Mouse (Mus musculus) liver (tissue): ENCODE data around the gene Kctd8.
A peak's percentile ranks its signal among the peaks of the same experiment; 100 is the strongest.
"Not testable (repeated sequence)": the region's sequence is repeated elsewhere in the genome, so short reads cannot be mapped to it uniquely, and the experiment has no call there.

ENCODE experiments used
- DNase-seq: peaks from one replicate; pipeline ENCODE4 v3.0.0-alpha.2; 2020; ENCODE audit warnings: mixed read lengths

Gene Kctd8

GRCm38 (mm10) chr5:69340919-69341801, at the start of gene Kctd8:
Kctd8 (minus strand) TSS chr5:69341679.
- peak; percentile 39 for DNase-seq

- DNase-seq, result no peak
Measured at GRCm38 (mm10) chr5:69379072-69379471, 37.6 kb upstream of the Kctd8 start.

GRCm38 (mm10) chr5:69350596-69350995, 9.1 kb upstream of the Kctd8 start:
- DNase-seq, result no peak

- DNase-seq, result no peak
Measured at GRCm38 (mm10) chr5:69340102-69340918, 1.2 kb downstream of the Kctd8 start.

GRCm38 (mm10) chr5:69339623-69339970, 1.9 kb downstream of the Kctd8 start:
- DNase-seq, result no peak

- DNase-seq, result no peak
Measured at GRCm38 (mm10) chr5:69338916-69339622, 2.4 kb downstream of the Kctd8 start.

- no peak for DNase-seq
Measured at GRCm38 (mm10) chr5:69327561-69327960, 13.9 kb downstream of the Kctd8 start.

- no peak for DNase-seq
Measured at GRCm38 (mm10) chr5:69324566-69325230, 16.8 kb downstream of the Kctd8 start.

- DNase-seq, result no peak
Measured at GRCm38 (mm10) chr5:69312611-69313010, 28.9 kb downstream of the Kctd8 start.

GRCm38 (mm10) chr5:69301665-69302064, 39.8 kb downstream of the Kctd8 start:
- DNase-seq, result no peak

- no peak for DNase-seq
Measured at GRCm38 (mm10) chr5:69292353-69292752, 49.1 kb downstream of the Kctd8 start.

GRCm38 (mm10) chr5:69284359-69284758, 57.1 kb downstream of the Kctd8 start:
- no peak for DNase-seq

GRCm38 (mm10) chr5:69252366-69252765, 89.1 kb downstream of the Kctd8 start:
- no peak for DNase-seq

- DNase-seq, result no peak
Measured at GRCm38 (mm10) chr5:69241931-69242330, 99.5 kb downstream of the Kctd8 start.

GRCm38 (mm10) chr5:69233560-69233959, 107.9 kb downstream of the Kctd8 start:
- no peak for DNase-seq

- not testable (repeated sequence) for DNase-seq
Measured at GRCm38 (mm10) chr5:69231649-69232048, 109.8 kb downstream of the Kctd8 start.

- no peak for DNase-seq
Measured at GRCm38 (mm10) chr5:69227147-69227546, 114.3 kb downstream of the Kctd8 start.

- no peak for DNase-seq
Measured at GRCm38 (mm10) chr5:69222608-69223007, 118.9 kb downstream of the Kctd8 start.

- no peak for DNase-seq
Measured at GRCm38 (mm10) chr5:69215216-69215615, 126.3 kb downstream of the Kctd8 start.

- DNase-seq, result no peak
Measured at GRCm38 (mm10) chr5:69209401-69209800, 132.1 kb downstream of the Kctd8 start.

GRCm38 (mm10) chr5:69207713-69208112, 133.8 kb downstream of the Kctd8 start:
- DNase-seq, result no peak

GRCm38 (mm10) chr5:69159897-69160509, 181.5 kb downstream of the Kctd8 start:
- no peak for DNase-seq
